Mouse (Mus musculus) subcutaneous adipose tissue, adult 2 months (tissue): Measurements from ENCODE around the gene Sh3tc1. TPM values are rescaled to one million over a fixed set of nuclear protein-coding genes. Genes with fewer than 3 reads are reported as not detected.

Experiments
- polyA plus RNA-seq: library from polyadenylated mRNA; depleted of rRNA; stranded (reverse); fragments of >200 nt; gene quantifications from 2 replicates; pipeline ENCODE4 v1.2.3, GENCODE M21; 2012; ENCODE audit warnings: low replicate concordance; rRNA removed

The Sh3tc1 gene
- 16.1 and 39.6 TPM in 2 replicates for polyA plus RNA-seq

DNA sequence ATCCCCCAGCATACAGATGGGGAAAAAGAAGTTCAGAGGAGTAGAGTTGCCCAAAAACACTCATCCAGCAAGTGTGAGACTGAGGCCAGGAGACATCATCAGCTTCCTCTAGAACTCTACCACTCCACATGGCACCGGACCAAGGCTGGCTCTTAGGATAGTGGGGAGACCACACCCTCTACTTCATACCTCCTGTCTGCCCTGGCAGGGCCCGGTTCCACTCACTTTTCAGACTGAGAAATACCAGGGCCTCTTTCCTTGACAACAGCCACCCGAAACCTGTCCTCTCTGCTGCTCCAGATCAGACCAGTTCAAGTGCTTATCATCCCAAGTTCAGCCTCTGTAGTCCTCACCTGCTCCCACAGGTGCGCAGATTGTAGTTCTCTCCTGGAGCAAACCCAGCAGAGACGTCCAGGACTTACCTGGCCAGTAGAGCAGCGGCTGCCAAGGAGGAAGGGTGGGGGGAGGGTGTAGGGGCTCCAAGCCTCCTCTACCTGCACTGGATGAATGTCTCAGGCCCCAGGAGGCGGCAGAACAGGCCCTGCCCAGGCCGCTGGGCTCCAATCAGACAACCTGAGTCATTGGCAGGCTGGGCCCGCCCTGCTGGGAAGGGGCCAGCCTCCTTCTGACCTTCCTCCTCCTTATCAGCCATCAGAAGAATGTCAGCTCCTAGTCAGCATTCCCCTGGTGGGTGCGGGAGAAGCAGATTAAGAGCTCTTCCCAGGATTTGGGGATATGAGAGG lies at the start of gene Sh3tc1:
Gene Sh3tc1, minus strand, starts transcription at position 452 of the 743 bp plus-strand sequence.

DNA sequence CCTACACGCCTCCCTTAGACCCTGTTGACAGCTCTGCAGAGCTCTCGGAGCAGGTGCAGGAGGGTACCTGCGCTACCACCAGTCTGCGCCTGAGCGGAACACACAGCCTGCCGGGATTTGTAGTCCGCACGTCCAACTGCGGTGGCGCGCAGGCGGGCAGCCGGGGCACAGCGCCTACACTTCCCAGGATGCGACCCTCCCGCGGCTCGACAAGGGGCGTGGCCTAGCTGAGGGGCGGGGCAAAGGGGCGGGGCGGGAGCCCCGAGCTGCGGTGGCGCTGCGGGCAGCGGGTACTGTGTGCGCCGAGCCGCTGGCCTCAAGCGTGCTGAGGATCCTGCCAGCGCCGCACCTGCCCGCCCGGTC lies 17.8 kb upstream of the Sh3tc1 start, which contains the start of gene Ablim2:
Gene Ablim2, plus strand, starts transcription at position 242 of the 363 bp plus-strand sequence.

DNA sequence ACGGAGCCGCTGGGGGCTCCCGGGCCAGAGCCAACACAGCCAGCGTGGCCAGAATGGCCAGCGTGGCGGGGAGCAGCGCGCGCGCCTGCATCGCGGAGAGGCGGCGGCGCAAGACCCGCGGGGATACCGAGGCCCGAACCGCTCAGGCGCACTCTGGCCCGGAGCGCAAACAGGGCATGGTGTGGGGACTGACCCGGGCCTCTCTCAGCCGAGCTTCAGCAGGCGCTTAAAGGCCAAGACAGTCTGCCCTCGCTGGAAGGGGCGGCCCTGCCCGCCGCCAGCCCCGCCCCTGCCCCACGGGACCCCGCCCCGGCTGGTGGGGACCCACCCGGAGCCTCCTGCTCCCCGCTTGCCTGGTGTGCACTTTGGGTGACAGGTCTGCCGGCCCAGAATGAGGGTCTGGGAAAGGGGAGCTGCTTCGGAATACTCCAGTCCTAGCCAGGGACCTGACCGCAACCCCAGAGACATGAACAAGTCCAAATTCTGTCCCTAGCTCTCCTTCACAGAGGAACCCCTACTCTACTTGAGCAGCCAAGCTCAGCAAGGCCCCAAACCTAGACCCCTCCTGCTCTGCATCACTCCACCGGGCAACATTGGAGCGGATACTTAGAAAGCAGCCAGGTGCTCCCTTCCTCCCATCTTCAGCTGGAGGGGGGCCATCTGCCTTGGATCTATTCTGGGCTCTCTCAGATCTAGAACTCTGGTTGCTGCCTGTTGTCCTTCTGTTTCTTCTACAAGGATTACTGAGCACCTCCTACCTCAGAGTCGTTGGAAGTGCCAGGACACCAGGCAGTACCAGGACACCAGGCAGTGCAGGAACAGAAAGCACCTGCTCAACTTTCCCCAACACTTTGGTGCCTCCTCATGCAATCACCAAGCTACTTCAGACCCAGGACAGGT lies 60.3 kb downstream of the Sh3tc1 start, which contains the start of gene Htra3:
Gene Htra3, minus strand, starts transcription at position 527 of the 900 bp plus-strand sequence.

Other genes with a start within 250 kb of the Sh3tc1 start
- 11.3 and 53.2 TPM in 2 replicates for gene Cpz, start 214.3 kb downstream of the Sh3tc1 start, polyA plus RNA-seq
- gene Trmt44, start 164.9 kb downstream of the Sh3tc1 start, polyA plus RNA-seq, result 3.9 and 8.0 TPM in 2 replicates
- gene Acox3, start 156.9 kb downstream of the Sh3tc1 start, polyA plus RNA-seq, result 45.0 and 48.6 TPM in 2 replicates
- gene Htra3, start 60.2 kb downstream of the Sh3tc1 start, polyA plus RNA-seq, result 313 and 506 TPM in 2 replicates
- 10.6 and 27.0 TPM in 2 replicates for gene Ablim2, start 17.9 kb upstream of the Sh3tc1 start, polyA plus RNA-seq
- gene Afap1, start 153.3 kb upstream of the Sh3tc1 start, polyA plus RNA-seq, result 39.3 and 41.3 TPM in 2 replicates